Mouse (Mus musculus) stomach, embryonic 15.5 days (tissue): ENCODE data around the gene Aoc3. TPM values are rescaled to one million over a fixed set of nuclear protein-coding genes. Genes with fewer than 3 reads are reported as not detected.

Experiments used
- ATAC-seq: fragments of 200-750 bp; cut with Nextera tagmentation; 2 replicates; pipeline ENCODE4 v1.8.0; 2017; ENCODE audit warnings: low read depth, moderate number of reproducible peaks, moderate TSS enrichment; ENCODE audit not compliant: insufficient read depth, low FRiP score
- H3K27ac ChIP-seq: fragments of 300-500 bp; sonication (generic); 2 replicates; pipeline ENCODE4 v1.5.1; 2015; ENCODE audit warnings: mild to moderate bottlenecking, inconsistent platforms
- H3K27me3 ChIP-seq: fragments of 300-500 bp; sonication (generic); replicated peaks from 2 replicates; pipeline ENCODE4 v1.6.1; 2015; ENCODE audit warnings: inconsistent platforms
- H3K36me3 ChIP-seq: fragments of 300-500 bp; sonication (generic); 2 replicates; pipeline ENCODE4 v1.6.1; 2015; ENCODE audit warnings: inconsistent platforms
- H3K4me1 ChIP-seq: fragments of 300-500 bp; sonication (generic); 2 replicates; pipeline ENCODE4 v1.6.1; 2015; ENCODE audit warnings: inconsistent platforms
- H3K4me2 ChIP-seq: fragments of 300-500 bp; sonication (generic); 2 replicates; pipeline ENCODE4 v1.6.1; 2015; ENCODE audit warnings: mild to moderate bottlenecking, inconsistent platforms
- H3K4me3 ChIP-seq: fragments of 300-500 bp; sonication (generic); replicated peaks from 2 replicates; pipeline ENCODE4 v1.5.1; 2015; ENCODE audit warnings: inconsistent platforms
- H3K9ac ChIP-seq: fragments of 300-500 bp; sonication (generic); 2 replicates; pipeline ENCODE4 v1.6.1; 2015; ENCODE audit warnings: inconsistent platforms
- H3K9me3 ChIP-seq: fragments of 300-500 bp; sonication (generic); 2 replicates; pipeline ENCODE4 v1.6.1; 2016; ENCODE audit warnings: inconsistent platforms
- WGBS: fragments of 180-500 bp; shearing (Covaris S2); methylation state at CpG from one replicate; pipeline ENCODE4 v1.1.7; 2015; 5-methylcytosine and 5-hydroxymethylcytosine counted together
- microRNA-seq: library from miRNA; unstranded; fragments of <30 nt; microRNA quantifications from one replicate; pipeline ENCODE4, GENCODE M21; 2016
- polyA plus RNA-seq: library from polyadenylated mRNA; unstranded; fragments of >200 nt; fragmentation: Nextera tagmentation; extraction: Ambion mirVana; gene quantifications from 2 replicates; pipeline ENCODE4 v1.2.1, GENCODE M21; 2015

Gene Aoc3
- polyA plus RNA-seq, 1 experiment from 2014 or later = 3.0 TPM

DNA sequence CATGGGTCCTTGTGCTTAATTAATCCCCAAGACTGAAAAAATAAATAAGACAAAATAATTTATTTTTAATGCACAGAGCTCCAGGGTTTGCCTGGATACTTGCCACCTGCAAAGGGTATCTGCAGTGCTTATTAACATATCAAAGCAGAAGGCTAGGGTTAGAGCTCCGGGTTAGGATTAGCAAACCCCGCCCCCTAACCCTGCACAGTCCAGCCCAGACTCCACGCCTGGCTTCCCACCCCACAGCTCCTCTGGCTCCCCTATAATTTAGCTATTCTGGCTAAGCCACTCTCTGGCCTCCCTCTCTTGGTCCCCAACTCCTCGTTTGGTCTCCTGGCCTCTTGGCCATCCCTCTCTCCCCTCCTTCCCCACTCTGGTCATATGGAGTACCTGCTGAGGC lies 51.4 kb downstream of the Aoc3 start:
- WGBS = 23% methylated on average over 4 of the region's 4 CpGs
- Histone ChIP-seq H3K27ac (no peak overlapping the region), H3K36me3 (no peaks in the 10 kb centered on the region), H3K27me3 (no peaks in the 10 kb centered on the region), H3K4me3 (no peak overlapping the region), H3K9me3 (no peaks in the 10 kb centered on the region), H3K9ac (no peak overlapping the region), H3K4me2 (no peak overlapping the region), H3K4me1 (no peaks in the 10 kb centered on the region)
- no peak for ATAC-seq

Small RNA genes within 50 kb of the gene (microRNA-seq; reads per million reads assigned to microRNA genes)
- not detected for gene Gm25593

Other genes starting within 250 kb of the Aoc3 start
- gene Coasy, start 248.0 kb upstream of the Aoc3 start, polyA plus RNA-seq = 38.5 and 41.5 TPM in 2 replicates
- 50.7 and 54.5 TPM in 2 replicates for gene Mlx, start 243.3 kb upstream of the Aoc3 start, polyA plus RNA-seq
- gene Psmc3ip, start 235.2 kb upstream of the Aoc3 start, polyA plus RNA-seq = 26.9 and 27.6 TPM in 2 replicates
- gene Retreg3, start 210.7 kb upstream of the Aoc3 start, polyA plus RNA-seq = 21.0 and 21.3 TPM in 2 replicates
- gene Tubg1, start 210.7 kb upstream of the Aoc3 start, polyA plus RNA-seq = 58.5 and 64.0 TPM in 2 replicates
- 3.4 and 3.8 TPM in 2 replicates for gene Tubg2, start 174.7 kb upstream of the Aoc3 start, polyA plus RNA-seq
- 2.0 and 2.6 TPM in 2 replicates for gene Cntnap1, start 160.1 kb upstream of the Aoc3 start, polyA plus RNA-seq
- gene Plekhh3, start 159.3 kb upstream of the Aoc3 start, polyA plus RNA-seq = 19.7 and 23.5 TPM in 2 replicates
- gene Ccr10, start 155.2 kb upstream of the Aoc3 start, polyA plus RNA-seq = 0.19 and 0.34 TPM in 2 replicates
- 14.9 and 16.7 TPM in 2 replicates for gene Ezh1, start 104.1 kb upstream of the Aoc3 start, polyA plus RNA-seq
- gene Ramp2, start 84.6 kb upstream of the Aoc3 start, polyA plus RNA-seq = 111 TPM in 2 replicates
- gene Vps25, start 76.9 kb upstream of the Aoc3 start, polyA plus RNA-seq = 131 and 138 TPM in 2 replicates
- gene Wnk4, start 70.0 kb upstream of the Aoc3 start, polyA plus RNA-seq = 17.9 and 19.8 TPM in 2 replicates
- gene Cntd1, start 51.6 kb upstream of the Aoc3 start, polyA plus RNA-seq = 0.85 and 1.1 TPM in 2 replicates
- gene Coa3, start 51.5 kb upstream of the Aoc3 start, polyA plus RNA-seq = 202 and 221 TPM in 2 replicates
- 135 and 142 TPM in 2 replicates for gene Becn1, start 28.3 kb upstream of the Aoc3 start, polyA plus RNA-seq
- gene Psme3, start 14.4 kb upstream of the Aoc3 start, polyA plus RNA-seq = 125 and 136 TPM in 2 replicates
- gene Aoc2, start 5.5 kb upstream of the Aoc3 start, polyA plus RNA-seq = 1.3 and 1.4 TPM in 2 replicates
- gene G6pc, start 37.0 kb downstream of the Aoc3 start, polyA plus RNA-seq = 0.06 and 0.09 TPM in 2 replicates
- gene Aarsd1, start 87.0 kb downstream of the Aoc3 start, polyA plus RNA-seq = 58.5 and 69.5 TPM in 2 replicates
- 6.9 and 12.3 TPM in 2 replicates for gene Gm27029, start 94.2 kb downstream of the Aoc3 start, polyA plus RNA-seq
- gene Rundc1, start 94.5 kb downstream of the Aoc3 start, polyA plus RNA-seq = 20.7 and 20.8 TPM in 2 replicates
- 14.5 and 17.5 TPM in 2 replicates for gene Ptges3l, start 94.7 kb downstream of the Aoc3 start, polyA plus RNA-seq
- gene Rpl27, start 111.7 kb downstream of the Aoc3 start, polyA plus RNA-seq = 284 and 331 TPM in 2 replicates
- gene Ifi35, start 117.8 kb downstream of the Aoc3 start, polyA plus RNA-seq = 24.2 and 24.5 TPM in 2 replicates
- gene Rnd2, start 134.4 kb downstream of the Aoc3 start, polyA plus RNA-seq = 16.0 and 17.1 TPM in 2 replicates
- gene Vat1, start 135.6 kb downstream of the Aoc3 start, polyA plus RNA-seq = 59.3 and 62.3 TPM in 2 replicates
- gene Brca1, start 221.3 kb downstream of the Aoc3 start, polyA plus RNA-seq = 9.7 and 11.8 TPM in 2 replicates
- 56.4 and 68.3 TPM in 2 replicates for gene Nbr1, start 221.5 kb downstream of the Aoc3 start, polyA plus RNA-seq